Mouse (Mus musculus): ENCODE measurements at regions not wholly inside any gene's neighbourhood (a gene's known extent, or its start where the extent isn't known, plus 50 kb on each side); places are given as distances from the start of the nearest gene placed in this dataset.
"Not testable (repeated sequence)": the region's sequence is repeated elsewhere in the genome, so short reads cannot be mapped to it uniquely, and the experiment has no call there.

GRCm38 (mm10) chr10:117474351-117475085 is 94.7 kb upstream of the Cpsf6 start:
- DNase-seq: no peak

GRCm38 (mm10) chr10:117473471-117473870 is 93.7 kb upstream of the Cpsf6 start:
- no peak for DNase-seq

DNA sequence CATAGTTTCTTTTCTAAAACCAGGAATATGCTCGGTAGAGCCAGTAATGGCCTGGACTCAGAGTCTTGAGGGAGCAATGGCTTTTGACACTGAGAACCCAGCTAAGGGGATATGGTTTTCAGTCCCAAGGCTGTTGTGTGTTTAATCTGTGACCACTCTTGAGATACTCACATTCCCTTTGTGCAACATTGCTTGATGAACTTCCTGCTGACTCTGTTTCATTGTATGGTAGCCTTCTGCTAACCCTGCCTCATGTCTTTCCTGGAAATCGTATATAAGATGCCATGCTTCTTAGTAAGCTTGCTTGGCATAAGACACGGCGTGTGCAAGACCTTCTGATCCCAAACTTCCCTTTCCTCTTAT is 92.7 kb upstream of the Cpsf6 start:
- no peak for DNase-seq

- DNase-seq: no peak
These were observed 92.2 kb upstream of the Cpsf6 start for GRCm38 (mm10) chr10:117471818-117472567.

DNA sequence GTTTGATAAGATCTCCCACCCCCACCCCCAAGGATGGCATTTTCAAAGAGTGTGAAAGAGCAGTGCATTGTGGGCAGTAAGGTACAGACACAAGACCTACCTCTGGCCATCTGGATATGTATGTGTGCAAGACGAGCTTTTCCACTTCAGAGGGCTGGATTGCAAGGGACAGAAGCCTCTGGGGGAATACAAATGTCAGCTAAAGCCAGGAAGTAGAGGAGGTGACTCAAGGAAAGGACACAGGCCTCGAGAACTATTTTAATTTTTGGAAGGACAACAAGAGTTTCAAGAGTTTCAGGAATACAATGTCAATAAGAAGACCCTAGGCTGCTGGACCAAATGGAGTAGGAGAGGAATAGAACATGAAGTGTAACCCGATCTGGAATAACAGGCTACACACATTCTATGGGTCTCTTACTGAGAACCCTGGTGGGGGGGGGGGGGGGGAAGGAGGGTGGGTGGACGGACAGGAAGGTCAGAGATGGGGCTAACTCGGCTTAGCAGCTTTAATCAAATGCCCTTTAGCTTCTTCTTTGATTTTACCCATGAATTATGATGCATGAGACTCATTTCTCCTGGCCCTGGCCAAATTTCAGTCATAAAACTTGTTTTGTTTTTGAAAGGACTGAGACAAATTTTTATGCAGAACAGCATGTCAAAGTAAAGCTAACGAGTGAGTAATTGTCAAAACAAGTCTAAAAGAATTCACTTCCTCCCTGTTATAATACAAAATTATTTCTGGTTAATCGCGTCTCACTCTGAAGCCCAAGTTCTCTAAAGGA is 91.4 kb upstream of the Cpsf6 start:
- DNase-seq: no peak

DNA sequence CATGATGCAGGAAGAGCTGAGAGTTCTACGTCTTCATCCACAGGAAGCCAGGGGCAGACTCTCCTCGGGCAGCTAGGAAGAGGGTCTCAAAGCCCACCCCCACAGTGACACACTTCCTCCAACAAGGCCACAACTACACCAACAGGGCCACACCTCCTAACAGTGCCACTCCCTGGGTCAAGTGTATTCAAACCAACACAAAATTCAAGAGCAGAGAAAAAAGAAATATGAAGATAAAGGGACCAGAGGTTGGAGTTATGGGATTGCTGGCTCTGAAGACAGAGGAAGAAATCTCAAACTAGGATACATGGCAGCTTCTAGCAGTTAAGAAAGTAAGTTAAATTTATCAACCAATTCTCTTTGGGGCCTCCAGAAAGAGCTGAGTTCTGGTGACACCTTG is 90.7 kb upstream of the Cpsf6 start:
- DNase-seq: no peak

GRCm38 (mm10) chr10:117469573-117470090 is 89.8 kb upstream of the Cpsf6 start:
- no peak for DNase-seq

DNA sequence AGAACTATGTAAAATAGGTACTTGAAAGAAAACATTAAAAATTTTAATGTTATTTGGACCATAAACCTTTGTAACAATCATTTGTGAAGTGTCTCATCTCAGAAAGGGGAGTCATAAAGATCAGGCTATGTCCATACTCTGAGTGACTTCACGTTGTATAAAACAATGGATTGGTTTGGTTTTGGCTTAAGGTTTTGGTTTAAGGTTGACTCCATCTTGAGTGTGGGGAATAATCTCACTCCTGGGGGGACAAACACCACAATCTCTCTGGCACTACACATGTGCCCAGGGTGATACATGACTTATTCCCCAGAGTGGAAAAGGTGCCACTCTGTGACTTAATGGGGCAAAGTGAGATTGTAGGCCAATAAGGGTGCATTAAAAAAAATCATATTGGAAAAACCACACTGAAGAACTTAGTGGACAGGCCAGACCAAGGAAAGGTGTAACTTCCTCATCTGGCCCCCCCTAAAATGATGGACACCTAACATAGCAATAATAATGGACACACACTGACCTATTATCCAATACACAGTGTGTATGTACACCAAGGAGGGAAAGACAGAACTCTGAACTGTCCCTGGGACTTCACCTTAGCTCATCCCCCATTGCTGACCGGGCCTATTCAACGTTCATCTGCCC is 89.2 kb upstream of the Cpsf6 start:
- DNase-seq: no peak

GRCm38 (mm10) chr10:117468381-117468780 is 88.6 kb upstream of the Cpsf6 start:
- DNase-seq: no peak

- DNase-seq: no peak
These were observed 87.3 kb upstream of the Cpsf6 start for GRCm38 (mm10) chr10:117467161-117467560.

GRCm38 (mm10) chr10:117466391-117466790 is 86.6 kb upstream of the Cpsf6 start:
- DNase-seq: no peak

- DNase-seq: no peak
These were observed 85.9 kb upstream of the Cpsf6 start for GRCm38 (mm10) chr10:117465671-117466250.

- DNase-seq: no peak
These were observed 85.3 kb upstream of the Cpsf6 start for GRCm38 (mm10) chr10:117465058-117465660.

- not testable (repeated sequence) for DNase-seq
These were observed 84.5 kb upstream of the Cpsf6 start for GRCm38 (mm10) chr10:117464331-117464730.

DNA sequence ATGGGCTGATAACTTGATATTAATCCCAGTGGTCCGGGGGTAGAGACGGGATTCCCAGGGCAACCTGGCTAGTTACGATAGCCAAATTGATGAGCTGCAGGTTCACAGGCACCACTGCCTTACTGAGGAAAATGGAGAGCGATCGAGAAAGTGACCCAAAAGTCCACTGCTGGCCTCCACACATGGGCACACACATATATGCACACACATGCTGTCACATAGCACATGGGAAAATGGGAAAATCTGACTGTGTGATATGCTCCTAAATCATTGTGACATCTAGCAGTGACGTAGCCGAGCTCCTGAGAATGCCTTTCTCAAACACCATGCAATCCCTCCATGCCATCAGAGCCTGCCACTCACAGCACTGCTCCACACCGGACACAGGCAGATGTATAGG is 83.8 kb upstream of the Cpsf6 start:
- no peak for DNase-seq

GRCm38 (mm10) chr10:117462921-117463320 is 83.1 kb upstream of the Cpsf6 start:
- DNase-seq: no peak

DNA sequence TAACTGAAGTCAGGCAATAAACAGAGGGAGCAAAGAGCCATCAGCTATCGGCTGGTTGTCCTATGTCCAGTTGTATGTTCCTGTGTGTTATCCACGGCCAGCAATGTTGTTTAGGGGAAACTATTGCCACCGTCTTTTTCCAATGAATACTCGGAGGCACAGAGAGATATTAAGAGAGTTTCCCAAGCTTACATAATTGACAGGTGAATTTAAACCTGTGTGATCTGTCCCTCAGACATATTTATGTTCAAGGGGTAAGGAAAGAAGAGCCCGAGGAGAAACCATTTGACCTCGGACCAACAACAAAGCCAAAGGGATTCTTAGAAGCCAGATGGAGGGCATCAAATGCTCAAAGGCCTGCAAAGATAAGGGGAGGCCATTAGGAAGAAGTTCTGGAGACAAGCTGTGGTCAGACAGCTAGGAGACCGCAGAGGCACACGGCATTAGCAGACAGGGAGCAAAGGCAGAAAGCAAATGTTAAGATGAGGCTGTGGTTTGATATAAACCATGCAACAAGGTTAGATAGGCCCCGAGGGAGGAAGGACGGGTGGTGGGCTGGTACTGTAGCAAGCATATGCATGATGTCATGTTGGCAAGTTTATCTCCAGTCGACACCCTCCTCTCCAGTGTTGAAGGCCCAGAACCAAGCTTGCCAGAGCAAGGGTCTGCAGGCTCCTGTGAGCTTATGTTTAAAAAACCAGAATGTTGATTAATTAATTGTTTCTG is 82.1 kb upstream of the Cpsf6 start:
- DNase-seq: no peak

- DNase-seq: no peak
These were observed 81.4 kb upstream of the Cpsf6 start for GRCm38 (mm10) chr10:117461261-117461660.

GRCm38 (mm10) chr10:117460366-117460730 is 80.5 kb upstream of the Cpsf6 start:
- no peak for DNase-seq

- DNase-seq: no peak
These were observed 80.0 kb upstream of the Cpsf6 start for GRCm38 (mm10) chr10:117459651-117460365.

GRCm38 (mm10) chr10:117459041-117459475 is 79.2 kb upstream of the Cpsf6 start:
- DNase-seq: no peak

All from cerebellum, adult 11-12 months (tissue).